Mouse (Mus musculus) neural tube, embryonic 11.5 days (tissue): ENCODE data around the gene Padi1. TPM values are rescaled to one million over a fixed set of nuclear protein-coding genes. Genes with fewer than 3 reads are reported as not detected.

Experiments used
- ATAC-seq: fragments of 200-750 bp; cut with Nextera tagmentation; 2 replicates; pipeline ENCODE4 v1.8.0; 2017; ENCODE audit warnings: moderate number of reproducible peaks, mild to moderate bottlenecking, moderate TSS enrichment, moderate library complexity; ENCODE audit not compliant: insufficient read depth, low FRiP score, low TSS enrichment
- DNase-seq: peaks from one replicate; pipeline ENCODE4 v3.0.0-alpha.2; 2015; ENCODE audit warnings: low spot score
- H3K27ac ChIP-seq: fragments of 300-500 bp; sonication (generic); 2 replicates; pipeline ENCODE4 v1.5.1; 2014; ENCODE audit warnings: low read depth, mild to moderate bottlenecking, low read length
- H3K27me3 ChIP-seq: fragments of 300-500 bp; sonication (generic); 2 replicates; pipeline ENCODE4 v1.6.1; 2014; ENCODE audit warnings: mild to moderate bottlenecking, low read length, mixed read lengths; ENCODE audit not compliant: control insufficient read depth, insufficient read depth
- H3K36me3 ChIP-seq: fragments of 300-500 bp; sonication (generic); 2 replicates; pipeline ENCODE4 v1.6.1; 2014; ENCODE audit warnings: mild to moderate bottlenecking, low read length, moderate library complexity, mixed read lengths; ENCODE audit not compliant: control insufficient read depth, insufficient read depth
- H3K4me1 ChIP-seq: fragments of 300-500 bp; sonication (generic); 2 replicates; pipeline ENCODE4 v1.6.1; 2014; ENCODE audit warnings: low read length, mixed read lengths; ENCODE audit not compliant: control insufficient read depth, insufficient read depth
- H3K4me2 ChIP-seq: fragments of 300-500 bp; sonication (generic); 2 replicates; pipeline ENCODE4 v1.6.1; 2014; ENCODE audit warnings: low read depth, mild to moderate bottlenecking, moderate library complexity
- H3K4me3 ChIP-seq: fragments of 300-500 bp; sonication (generic); 2 replicates; pipeline ENCODE4 v1.5.1; 2014; ENCODE audit warnings: low read depth, low read length
- H3K9ac ChIP-seq: fragments of 300-500 bp; sonication (generic); 2 replicates; pipeline ENCODE4 v1.6.1; 2014; ENCODE audit warnings: mild to moderate bottlenecking, low read length
- H3K9me3 ChIP-seq: fragments of 300-500 bp; sonication (generic); 2 replicates; pipeline ENCODE4 v1.6.1; 2016; ENCODE audit warnings: low read length; ENCODE audit not compliant: control insufficient read depth
- WGBS: fragments of 180-500 bp; shearing (Covaris S2); extraction: QIAGEN DNeasy Blood & Tissue Kit; methylation state at CpG from one replicate; pipeline ENCODE4 v1.1.7; 2014; 5-methylcytosine and 5-hydroxymethylcytosine counted together
- polyA plus RNA-seq: library from polyadenylated mRNA; unstranded; fragments of >200 nt; fragmentation: Nextera tagmentation; extraction: Ambion mirVana; gene quantifications from 2 replicates; pipeline ENCODE4 v1.2.1, GENCODE M21; 2014

Gene Padi1
- polyA plus RNA-seq, 1 experiment from 2014 or later = not detected

DNA sequence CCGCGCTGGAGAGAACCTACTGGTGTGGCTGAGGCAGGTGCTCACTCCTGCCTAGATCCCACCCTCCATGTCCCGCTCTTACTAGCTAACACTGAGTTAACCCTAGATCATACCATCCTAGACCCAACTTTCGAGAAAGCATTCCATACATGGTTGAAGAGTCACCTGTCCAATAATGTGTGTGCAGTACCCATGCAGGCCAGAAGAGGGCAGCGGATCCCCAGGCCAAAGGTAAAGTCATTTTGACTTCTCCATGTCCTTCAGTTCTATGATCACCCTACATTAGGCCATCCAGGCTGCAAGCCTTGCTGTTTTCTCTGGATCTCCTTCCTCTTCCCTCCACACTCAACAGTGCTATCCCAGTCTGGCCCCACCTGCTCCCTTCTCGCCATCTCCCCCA is 56.6 kb downstream of the Padi1 start:
- no peaks in the 10 kb centered on the region for H3K4me1 ChIP-seq
- ATAC-seq = no peak
- no peaks in the 10 kb centered on the region for H3K27me3 ChIP-seq
- H3K36me3 ChIP-seq = no peaks in the 10 kb centered on the region
- DNase-seq = peak; percentile 71
- H3K9ac ChIP-seq = no peak overlapping the region
- H3K27ac ChIP-seq = no peak overlapping the region
- no peak overlapping the region for H3K4me2 ChIP-seq
- no peaks in the 10 kb centered on the region for H3K9me3 ChIP-seq
- WGBS = 50% methylated on average over 6 of the region's 6 CpGs
- H3K4me3 ChIP-seq = no peak overlapping the region

DNA sequence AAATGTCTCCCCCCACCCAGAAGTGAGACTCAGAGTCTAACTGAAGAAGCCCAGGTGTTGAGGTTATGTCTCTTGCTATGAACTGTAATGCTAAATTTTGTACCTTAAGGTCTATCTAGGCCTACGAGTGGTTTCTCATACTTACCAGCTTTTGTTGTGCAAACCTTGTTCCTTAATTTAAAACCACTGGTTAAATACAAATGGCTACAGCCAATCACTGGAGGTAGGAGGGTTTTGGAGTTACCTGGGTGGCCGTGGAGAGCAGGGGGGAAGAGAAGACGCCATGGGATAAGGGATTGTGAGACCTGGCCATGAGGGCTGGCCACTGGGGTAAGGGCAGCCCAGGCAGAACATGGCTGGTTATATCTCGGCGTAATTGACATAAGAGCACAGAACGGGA is 57.3 kb downstream of the Padi1 start:
- 77% methylated on average over 6 of the region's 6 CpGs for WGBS

DNA sequence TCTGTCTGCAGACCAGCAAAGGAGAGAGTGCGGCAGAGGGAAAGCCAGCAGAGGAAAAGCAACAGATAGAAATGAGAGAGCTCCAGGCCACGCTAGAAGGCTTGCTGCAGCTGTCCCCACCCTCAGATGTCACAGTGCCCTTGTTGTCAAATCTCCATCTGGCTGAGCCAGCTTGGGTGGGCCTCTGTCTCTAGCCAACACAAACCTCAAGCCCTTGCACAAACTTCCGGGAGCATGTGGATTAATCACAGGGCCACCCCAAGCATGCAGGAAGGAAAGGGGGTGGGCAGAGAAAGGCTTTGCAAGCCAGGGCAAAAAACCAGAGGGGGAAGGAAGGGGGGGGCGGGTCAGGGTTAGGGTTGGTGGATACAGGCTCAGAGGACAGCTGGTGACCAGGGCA is 58.2 kb downstream of the Padi1 start:
- WGBS = 73% methylated on average over 3 of the region's 4 CpGs
- no peak for DNase-seq
- no peak overlapping the region for H3K9ac ChIP-seq
- no peak overlapping the region for H3K4me3 ChIP-seq
- no peak overlapping the region for H3K27ac ChIP-seq
- no peak overlapping the region for H3K4me2 ChIP-seq
- no peaks in the 10 kb centered on the region for H3K36me3 ChIP-seq
- ATAC-seq = no peak
- H3K4me1 ChIP-seq = no peaks in the 10 kb centered on the region
- no peaks in the 10 kb centered on the region for H3K27me3 ChIP-seq
- no peaks in the 10 kb centered on the region for H3K9me3 ChIP-seq

More for the DNA sequence above, 57.3 kb downstream of the Padi1 start:
- Histone ChIP-seq H3K4me1 (no peaks in the 10 kb centered on the region), H3K27ac (no peak overlapping the region), H3K36me3 (no peaks in the 10 kb centered on the region), H3K9ac (no peak overlapping the region), H3K4me3 (no peak overlapping the region), H3K27me3 (no peaks in the 10 kb centered on the region), H3K9me3 (no peaks in the 10 kb centered on the region), H3K4me2 (no peak overlapping the region)
- DNase-seq = no peak
- no peak for ATAC-seq

DNA sequence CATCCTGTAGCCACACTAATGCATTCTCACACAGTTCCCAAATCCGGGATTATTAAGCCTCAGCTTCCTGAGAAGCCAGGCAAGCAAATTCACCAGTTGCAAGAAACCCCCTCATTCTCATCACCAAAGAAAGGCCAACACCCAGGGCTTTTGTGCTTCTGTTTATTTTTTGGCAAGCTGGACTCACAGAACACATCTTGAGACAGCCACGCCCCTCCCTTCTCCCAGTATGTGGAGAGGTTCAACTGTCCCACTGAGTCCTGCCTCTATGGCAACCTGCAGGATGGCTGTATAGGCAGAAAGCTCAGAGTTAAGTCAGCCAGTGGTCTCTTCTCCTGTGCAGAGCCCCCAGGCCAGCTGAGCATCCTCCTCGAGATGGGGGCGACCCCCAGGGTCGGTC is 60.4 kb downstream of the Padi1 start:
- DNase-seq (no peak), ATAC-seq (no peak)
- no peak overlapping the region for H3K9ac ChIP-seq
- H3K4me3 ChIP-seq = no peak overlapping the region
- H3K4me1 ChIP-seq = no peaks in the 10 kb centered on the region
- H3K27me3 ChIP-seq = no peaks in the 10 kb centered on the region
- WGBS = 83% methylated on average over 5 of the region's 5 CpGs
- no peak overlapping the region for H3K4me2 ChIP-seq
- H3K36me3 ChIP-seq = no peaks in the 10 kb centered on the region
- no peak overlapping the region for H3K27ac ChIP-seq
- no peaks in the 10 kb centered on the region for H3K9me3 ChIP-seq

DNA sequence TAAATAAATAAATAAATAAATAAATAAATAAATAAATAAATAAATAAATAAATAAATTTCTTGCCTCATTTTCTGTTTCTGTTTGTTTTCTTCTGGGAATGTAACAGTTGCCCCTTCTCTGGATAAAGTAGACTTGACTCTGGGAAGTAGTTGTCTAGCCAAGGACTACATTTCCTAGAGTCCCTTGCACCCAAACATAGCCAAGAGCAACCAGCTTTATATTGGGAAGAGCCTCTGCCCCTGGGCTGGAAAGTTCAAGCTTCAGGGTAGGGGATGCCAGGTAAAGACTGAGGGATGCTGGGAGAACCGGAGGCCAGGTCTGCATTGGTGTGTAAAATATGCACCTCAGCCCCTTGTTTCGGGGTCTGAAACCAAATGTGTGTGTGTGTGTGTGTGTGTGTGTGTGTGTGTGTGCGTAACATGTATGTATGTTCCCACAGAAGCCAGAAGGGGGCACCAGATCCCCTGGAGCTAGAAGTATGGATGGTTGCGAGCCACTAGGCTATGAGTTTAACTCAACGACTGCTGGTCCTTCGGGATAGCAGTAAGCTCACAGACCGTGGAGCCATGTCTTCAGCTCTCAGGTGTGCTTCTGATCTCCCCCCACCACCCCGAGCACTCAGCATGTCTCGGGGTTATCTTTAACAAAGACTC is 61.2 kb downstream of the Padi1 start:
- Histone ChIP-seq H3K4me1 (no peaks in the 10 kb centered on the region), H3K27me3 (no peaks in the 10 kb centered on the region), H3K36me3 (no peaks in the 10 kb centered on the region), H3K27ac (no peak overlapping the region), H3K4me2 (no peak overlapping the region), H3K9ac (no peak overlapping the region), H3K4me3 (no peak overlapping the region), H3K9me3 (no peaks in the 10 kb centered on the region)
- DNase-seq = no peak
- WGBS = 94% methylated on average over 9 of the region's 9 CpGs
- no peak for ATAC-seq

DNA sequence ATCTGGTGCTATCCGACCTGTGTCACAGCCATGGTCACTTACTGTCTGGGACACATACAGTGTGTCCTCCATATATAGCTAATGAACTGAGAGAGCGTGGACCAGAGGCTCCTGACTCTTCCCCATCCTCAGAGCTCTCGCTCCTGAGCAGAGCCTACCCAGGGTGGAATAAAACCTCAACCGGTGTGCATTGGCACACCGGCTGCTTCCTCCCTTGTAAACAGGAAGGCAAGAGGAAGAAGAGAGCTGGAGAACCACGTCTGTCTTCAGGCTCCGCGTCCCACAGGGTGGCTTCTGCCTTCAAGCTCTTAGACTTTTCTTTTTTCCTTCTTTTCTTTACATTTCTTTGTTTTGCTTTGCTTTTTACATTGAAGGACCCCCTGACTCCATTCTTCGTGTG is 62.8 kb downstream of the Padi1 start:
- Histone ChIP-seq H3K4me2 (no peak overlapping the region), H3K9me3 (no peaks in the 10 kb centered on the region)
- WGBS = 90% methylated on average over 9 of the region's 9 CpGs

DNA sequence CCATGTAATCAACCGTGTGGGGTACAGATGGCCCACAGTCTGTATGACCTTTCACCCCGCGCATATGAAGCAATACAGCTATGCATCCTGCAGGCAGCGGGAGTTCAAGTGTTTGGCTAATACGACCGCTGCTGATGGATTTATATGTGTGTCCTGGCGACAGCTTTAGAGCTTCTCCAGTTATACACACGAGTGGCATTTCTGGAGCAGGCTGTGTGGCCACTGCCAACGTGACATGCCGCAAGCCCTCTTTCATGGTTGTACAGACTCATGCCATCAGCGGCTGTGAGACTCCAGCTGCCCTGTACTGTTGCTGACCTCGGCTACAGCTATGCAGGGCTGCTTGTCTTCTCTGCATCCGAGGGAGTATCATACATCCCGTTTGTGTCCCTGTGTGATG is 65.1 kb downstream of the Padi1 start:
- H3K36me3 ChIP-seq = no peaks in the 10 kb centered on the region
- no peaks in the 10 kb centered on the region for H3K9me3 ChIP-seq
- no peak overlapping the region for H3K4me2 ChIP-seq
- no peaks in the 10 kb centered on the region for H3K4me1 ChIP-seq
- no peak overlapping the region for H3K4me3 ChIP-seq
- no peaks in the 10 kb centered on the region for H3K27me3 ChIP-seq
- ATAC-seq (no peak), DNase-seq (no peak)
- no peak overlapping the region for H3K9ac ChIP-seq
- H3K27ac ChIP-seq = no peak overlapping the region
- WGBS = 63% methylated on average over 14 of the region's 14 CpGs

More for the DNA sequence above, 62.8 kb downstream of the Padi1 start:
- H3K27ac ChIP-seq = no peak overlapping the region
- no peaks in the 10 kb centered on the region for H3K4me1 ChIP-seq
- H3K4me3 ChIP-seq = no peak overlapping the region
- ATAC-seq (no peak), DNase-seq (no peak)
- no peak overlapping the region for H3K9ac ChIP-seq
- no peaks in the 10 kb centered on the region for H3K36me3 ChIP-seq
- no peaks in the 10 kb centered on the region for H3K27me3 ChIP-seq

DNA sequence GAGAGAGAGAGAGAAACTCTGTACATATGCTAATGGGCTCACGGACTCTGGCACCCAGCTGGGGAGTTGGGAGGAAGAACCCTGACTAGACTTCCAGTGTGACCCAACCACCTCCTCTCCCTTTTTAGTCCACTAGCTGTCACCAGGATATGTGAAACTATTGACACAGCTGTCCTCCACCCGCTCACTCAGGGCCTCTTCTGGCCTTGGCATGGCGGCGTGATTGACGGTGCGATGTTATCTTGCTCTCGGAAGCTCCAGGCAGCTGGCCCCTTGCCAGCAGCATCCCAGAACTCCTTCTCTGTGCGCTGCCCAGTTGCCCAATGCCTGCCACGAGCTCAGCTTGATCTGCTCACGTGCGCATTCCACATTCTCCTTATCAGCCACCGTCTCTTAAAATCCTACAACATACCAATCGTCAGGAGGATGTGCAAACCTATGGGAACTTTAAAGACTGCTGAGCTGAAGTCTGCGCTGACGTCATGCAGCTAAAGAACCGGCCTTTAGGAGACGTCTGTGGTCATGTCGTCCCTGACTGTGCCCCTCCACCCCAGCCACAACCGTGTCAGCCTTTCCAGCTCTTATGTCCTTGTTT is 65.7 kb downstream of the Padi1 start:
- H3K27me3 ChIP-seq = no peaks in the 10 kb centered on the region
- DNase-seq (peak; percentile 69), ATAC-seq (no peak)
- no peaks in the 10 kb centered on the region for H3K36me3 ChIP-seq
- no peak overlapping the region for H3K4me3 ChIP-seq
- no peaks in the 10 kb centered on the region for H3K4me1 ChIP-seq
- no peak overlapping the region for H3K9ac ChIP-seq
- H3K9me3 ChIP-seq = no peaks in the 10 kb centered on the region
- H3K27ac ChIP-seq = no peak overlapping the region
- 50% methylated on average over 19 of the region's 19 CpGs for WGBS
- H3K4me2 ChIP-seq = no peak overlapping the region

DNA sequence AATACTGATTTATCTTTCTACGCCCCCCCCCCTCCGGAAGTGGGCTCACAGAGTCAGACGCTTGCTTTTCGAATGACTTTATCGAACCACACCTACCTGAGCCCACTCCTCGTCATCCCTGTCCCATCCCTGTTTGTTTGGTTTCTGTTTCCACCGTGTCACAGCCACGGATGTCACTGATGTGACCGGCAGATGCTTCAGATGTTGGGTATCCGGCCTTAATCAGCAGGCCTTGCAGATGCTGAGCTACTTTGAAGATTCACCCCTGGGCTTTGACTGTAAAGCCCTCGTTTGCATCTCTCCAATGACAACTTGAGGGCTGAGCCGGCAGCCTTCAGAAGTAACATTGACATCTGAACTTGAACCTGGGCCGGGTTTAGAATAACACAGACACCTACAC is 69.0 kb downstream of the Padi1 start:
- ATAC-seq (no peak), DNase-seq (no peak)
- no peaks in the 10 kb centered on the region for H3K27me3 ChIP-seq
- no peak overlapping the region for H3K4me3 ChIP-seq
- H3K9ac ChIP-seq = no peak overlapping the region
- H3K4me1 ChIP-seq = no peaks in the 10 kb centered on the region
- H3K4me2 ChIP-seq = no peak overlapping the region
- no peaks in the 10 kb centered on the region for H3K9me3 ChIP-seq
- H3K27ac ChIP-seq = no peak overlapping the region
- no peaks in the 10 kb centered on the region for H3K36me3 ChIP-seq
- 69% methylated on average over 13 of the region's 13 CpGs for WGBS
